In genomic region chr8:12672056-12672881, GRCm38 (mm10) we compare ENCODE assay signal across 7 mouse cellular contexts. TPM values are rescaled to one million over a fixed set of nuclear protein-coding genes. Genes with fewer than 3 reads are reported as not detected.
A peak's percentile ranks its signal among the peaks of the same experiment; 100 is the strongest.
DNase-seq lines count a peak whose midpoint lies in the region; ATAC-seq lines count a peak whose summit lies in the region.

Gene Tubgcp3, minus strand, starts transcription at chr8:12672248.

- ATAC-seq in intestine, embryonic 16.5 days = peak; percentile 94
- ATAC-seq in midbrain, embryonic 11.5 days (ENCODE audit: low FRiP score) = peak; percentile 95

- DNase-seq in adrenal gland, adult 2 months = peak; percentile 92
- DNase-seq in embryo, embryonic 11.5 days (ENCODE audit: low read depth, low spot score) = peak; percentile 92
- DNase-seq in gastrocnemius, postnatal 4 days (ENCODE audit: low spot score in 2 of 2) = peak; percentile 82 to 89
- DNase-seq in left cerebral cortex, postnatal 36 days (ENCODE audit: low spot score in 2 of 2) = peak; percentile 90 to 91
- DNase-seq in midbrain, embryonic 11.5 days (ENCODE audit: low spot score, missing footprints) = peak; percentile 100
- DNase-seq in skeletal muscle tissue, adult 2 months (ENCODE audit: low read depth, low spot score) = peak; percentile 86

- no peaks in the 10 kb centered on the region for H3K36me3 ChIP-seq in intestine, embryonic 16.5 days (ENCODE audit: control insufficient read depth, insufficient read depth, low read length)
- H3K36me3 ChIP-seq in midbrain, embryonic 11.5 days (ENCODE audit: control insufficient read depth, insufficient read depth, low read length) = no peaks in the 10 kb centered on the region

- no peaks in the 10 kb centered on the region for H3K27me3 ChIP-seq in intestine, embryonic 16.5 days (replicated peaks; ENCODE audit: control insufficient read depth, insufficient read depth, low read length)
- no peaks in the 10 kb centered on the region; the same call in 1 of the 2 replicates for H3K27me3 ChIP-seq in midbrain, embryonic 11.5 days (ENCODE audit: control insufficient read depth, insufficient read depth, low read length)

- H3K4me3 ChIP-seq in intestine, embryonic 16.5 days (ENCODE audit: low read length) = peak within 1 kb of the TSS; percentile 72
- H3K4me3 ChIP-seq in midbrain, embryonic 11.5 days (ENCODE audit: low read depth, low read length) = peak within 1 kb of the TSS; percentile 61

- WGBS in intestine, embryonic 16.5 days = under 1% methylated on average over 65 of the region's 65 CpGs
- WGBS in midbrain, embryonic 11.5 days = under 1% methylated on average over 65 of the region's 65 CpGs

- peak within 1 kb of the TSS; percentile 87 for H3K9ac ChIP-seq in intestine, embryonic 16.5 days (ENCODE audit: low read depth, low read length)
- peak within 1 kb of the TSS; percentile 77 for H3K9ac ChIP-seq in midbrain, embryonic 11.5 days (ENCODE audit: low read length)

- H3K4me1 ChIP-seq in intestine, embryonic 16.5 days (ENCODE audit: control insufficient read depth, insufficient read depth, low read length) = peaks cover 9% of the 10 kb centered on the region; the same call in 1 of the 2 replicates
- H3K4me1 ChIP-seq in midbrain, embryonic 11.5 days (ENCODE audit: control insufficient read depth, insufficient read depth, low read length) = peaks cover 6% of the 10 kb centered on the region; the same call in 1 of the 2 replicates

- peak within 1 kb of the TSS; percentile 67 for H3K4me2 ChIP-seq in intestine, embryonic 16.5 days (ENCODE audit: low read depth, low read length)
- peak within 1 kb of the TSS; percentile 79 for H3K4me2 ChIP-seq in midbrain, embryonic 11.5 days

- peak within 1 kb of the TSS; percentile 36 for H3K27ac ChIP-seq in intestine, embryonic 16.5 days (ENCODE audit: low read length)
- peak within 1 kb of the TSS; percentile 67 for H3K27ac ChIP-seq in midbrain, embryonic 11.5 days (ENCODE audit: low read depth, low read length)

- intact Hi-C loops in left cerebral cortex, postnatal 36 days (cut with DNase I) = loop anchor here (1.0 to 10.0 kb wide), 2 partner anchors 85 to 143 kb away; partner anchors contain the start of gene Atp11a

- no peaks in the 10 kb centered on the region for H3K9me3 ChIP-seq in intestine, embryonic 16.5 days (ENCODE audit: control insufficient read depth, low read length)
- no peaks in the 10 kb centered on the region for H3K9me3 ChIP-seq in midbrain, embryonic 11.5 days (ENCODE audit: control insufficient read depth, low read length)

RNA-seq across cellular contexts. Expression of gene Tubgcp3, which starts in this region (rescaled TPM):
- 10 to 100 TPM; 26.8 to 28.6 TPM for total RNA-seq in adrenal gland, adult 2 months (2021)
- 44.8 and 60.2 TPM in 2 replicates for polyA plus RNA-seq in adrenal gland, adult 2 months (2012; rRNA removed)
- total RNA-seq in gastrocnemius, postnatal 4 days (2021) = 10 to 100 TPM; 22.3 to 22.7 TPM
- 34.4 and 37.6 TPM in 2 replicates for polyA plus RNA-seq in intestine, embryonic 16.5 days (2015; fragmentation: Nextera tagmentation; extraction: Ambion mirVana)
- 10 to 100 TPM; 31.7 to 40.9 TPM for total RNA-seq in left cerebral cortex, postnatal 36 days (2021)
- 61.2 and 63.1 TPM in 2 replicates for polyA plus RNA-seq in midbrain, embryonic 11.5 days (2014; fragmentation: Nextera tagmentation; extraction: Ambion mirVana)

Comparison
In these comparisons a context has a peak if more than half of its experiments do, and no peak if none do; other contexts are left out.
1. Peak in every context shown above with its lines: DNase-seq, ATAC-seq, H3K4me3 ChIP-seq and H3K27ac ChIP-seq.